Mouse (Mus musculus) myocyte (in vitro differentiated cells): ENCODE results near the gene Jakmip3. TPM values are rescaled to one million over a fixed set of nuclear protein-coding genes. Genes with fewer than 3 reads are reported as not detected.
A peak's percentile ranks its signal among the peaks of the same experiment; 100 is the strongest.

Experiments
- H3K27me3 ChIP-seq: one replicate; pipeline ENCODE4 v1.6.1; 2011; ENCODE audit not compliant: control insufficient read depth, insufficient read depth, insufficient read length
- H3K36me3 ChIP-seq: one replicate; pipeline ENCODE4 v1.6.1; 2011; ENCODE audit not compliant: control insufficient read depth, insufficient read depth
- H3K4me2 ChIP-seq: one replicate; pipeline ENCODE4 v1.6.1; 2011; ENCODE audit warnings: low read depth, control low read depth
- H3K4me3 ChIP-seq: one replicate; pipeline ENCODE4 v1.5.1; 2011; ENCODE audit warnings: mild to moderate bottlenecking, control low read depth, moderate library complexity
- H3K79me2 ChIP-seq: one replicate; pipeline ENCODE4 v1.6.1; 2011; ENCODE audit not compliant: control insufficient read depth, insufficient read depth
- H3ac ChIP-seq: one replicate; pipeline ENCODE4 v1.6.1; 2011; ENCODE audit not compliant: control insufficient read depth, insufficient read length
- CEBPB ChIP-seq: IDR thresholded peaks from 2 replicates; pipeline ENCODE4 v1.6.1; 2011; ENCODE audit warnings: mild to moderate bottlenecking, moderate library complexity; ENCODE audit not compliant: poor library complexity, insufficient read depth, severe bottlenecking
- E2F4 ChIP-seq: IDR thresholded peaks from one replicate; pipeline ENCODE4 v1.6.1; 2011; ENCODE audit warnings: mild to moderate bottlenecking, control low read depth, moderate library complexity; ENCODE audit not compliant: insufficient read depth
- MAX ChIP-seq: IDR thresholded peaks from one replicate; pipeline ENCODE4 v1.6.1; 2011; ENCODE audit warnings: low read depth, mild to moderate bottlenecking, control low read depth
- MYOD1 ChIP-seq, 3 experiments: IDR thresholded peaks; one replicate each; pipeline ENCODE4 v1.6.1; 2011; ENCODE audit warnings: control low read depth in 2 of 3, low read depth in 2 of 3, mild to moderate bottlenecking in 2 of 3, moderate library complexity in 1 of 3; ENCODE audit not compliant: insufficient read length in 2 of 3, control insufficient read depth in 1 of 3
- MYOG ChIP-seq, 3 experiments: IDR thresholded peaks; one replicate each; pipeline ENCODE4 v1.6.1; 2011; ENCODE audit warnings: control low read depth in 2 of 3, low read depth in 2 of 3, mild to moderate bottlenecking in 2 of 3; ENCODE audit not compliant: insufficient read length in 2 of 3, control insufficient read depth in 1 of 3, insufficient read depth in 1 of 3
- POLR2A ChIP-seq: IDR thresholded peaks from one replicate; pipeline ENCODE4 v1.6.1; 2011; ENCODE audit warnings: low read depth, mild to moderate bottlenecking, control low read depth, moderate library complexity; ENCODE audit not compliant: insufficient read length
- POLR2AphosphoS2 ChIP-seq: IDR thresholded peaks from one replicate; pipeline ENCODE4 v1.6.1; 2011; ENCODE audit warnings: low read depth, control low read depth; ENCODE audit not compliant: insufficient read length
- REST ChIP-seq: IDR thresholded peaks from one replicate; pipeline ENCODE4 v1.6.1; 2011; ENCODE audit warnings: mild to moderate bottlenecking, control low read depth, moderate library complexity; ENCODE audit not compliant: insufficient read depth, insufficient read length
- SRF ChIP-seq: IDR thresholded peaks from one replicate; pipeline ENCODE4 v1.6.1; 2011; ENCODE audit warnings: low read depth; ENCODE audit not compliant: control insufficient read depth, insufficient read length
- TCF12 ChIP-seq: IDR thresholded peaks from one replicate; pipeline ENCODE4 v1.6.1; 2011; ENCODE audit warnings: mild to moderate bottlenecking, control low read depth; ENCODE audit not compliant: poor library complexity, insufficient read depth, severe bottlenecking
- TCF3 ChIP-seq: IDR thresholded peaks from one replicate; pipeline ENCODE4 v1.6.1; 2011; ENCODE audit warnings: low read depth, control low read depth; ENCODE audit not compliant: insufficient read length
- USF1 ChIP-seq: IDR thresholded peaks from one replicate; pipeline ENCODE4 v1.6.1; 2011; ENCODE audit warnings: low read depth, mild to moderate bottlenecking, control low read depth, moderate library complexity
- polyA plus RNA-seq: library from polyadenylated mRNA; unstranded; fragments of >200 nt; fragmentation: generic; extraction: Trizol; gene quantifications from one replicate; pipeline ENCODE4 v1.2.1, GENCODE M21; 2012; ENCODE audit warnings: missing spikeins

The Jakmip3 gene
- polyA plus RNA-seq, 1 experiment, result 0.01 TPM

- Histone ChIP-seq H3K4me2 (no peak overlapping the region), H3K27me3 (peaks cover 7% of the 10 kb centered on the region), H3K36me3 (no peaks in the 10 kb centered on the region), H3ac (no peak overlapping the region), H3K4me3 (no peak overlapping the region), H3K79me2 (peaks cover 3% of the 10 kb centered on the region)
- TF ChIP-seq POLR2A, result no peak
- TF ChIP-seq REST, result no peak
- no peak for TF ChIP-seq POLR2AphosphoS2
- no peak for TF ChIP-seq MYOG (IDR thresholded peaks at IDR 0.05; ENCODE audit: control insufficient read depth in 1 of 3, insufficient read depth in 1 of 3, insufficient read length in 2 of 3, low read depth in 2 of 3)
- no peak for TF ChIP-seq USF1
- no peak for TF ChIP-seq TCF3
- TF ChIP-seq MYOD1 (IDR thresholded peaks at IDR 0.05; ENCODE audit: control insufficient read depth in 1 of 3, insufficient read length in 2 of 3, low read depth in 2 of 3), result no peak
- no peak for TF ChIP-seq MAX
- TF ChIP-seq E2F4, result no peak
- TF ChIP-seq TCF12, result no peak
- TF ChIP-seq SRF, result no peak
Observed at GRCm38 (mm10) chr7:138913616-138914015, 26.9 kb upstream of the Jakmip3 start.

GRCm38 (mm10) chr7:138919156-138919944, 21.2 kb upstream of the Jakmip3 start:
- Histone ChIP-seq H3K27me3 (peaks cover 11% of the 10 kb centered on the region), H3K4me2 (peak overlapping the region; percentile 75), H3K4me3 (peak overlapping the region; percentile 4), H3K36me3 (no peaks in the 10 kb centered on the region), H3ac (no peak overlapping the region), H3K79me2 (no peaks in the 10 kb centered on the region)
- no peak for TF ChIP-seq E2F4
- no peak for TF ChIP-seq MAX
- no peak for TF ChIP-seq TCF3
- TF ChIP-seq SRF, result no peak
- no peak for TF ChIP-seq TCF12
- TF ChIP-seq POLR2A, result no peak
- no peak for TF ChIP-seq USF1
- TF ChIP-seq REST, result no peak
- no peak for TF ChIP-seq POLR2AphosphoS2
- TF ChIP-seq MYOD1 (IDR thresholded peaks at IDR 0.05; ENCODE audit: control insufficient read depth in 1 of 3, insufficient read length in 2 of 3, low read depth in 2 of 3), result no peak
- TF ChIP-seq CEBPB, result no peak
- TF ChIP-seq MYOG (IDR thresholded peaks at IDR 0.05; ENCODE audit: control insufficient read depth in 1 of 3, insufficient read depth in 1 of 3, insufficient read length in 2 of 3, low read depth in 2 of 3), result no peak

- Histone ChIP-seq H3K4me3 (no peak overlapping the region), H3K36me3 (no peaks in the 10 kb centered on the region), H3K4me2 (no peak overlapping the region), H3ac (no peak overlapping the region), H3K27me3 (peaks cover 5% of the 10 kb centered on the region), H3K79me2 (no peaks in the 10 kb centered on the region)
- TF ChIP-seq E2F4, result no peak
- no peak for TF ChIP-seq MAX
- no peak for TF ChIP-seq CEBPB
- no peak for TF ChIP-seq TCF3
- no peak for TF ChIP-seq SRF
- TF ChIP-seq USF1, result no peak
- TF ChIP-seq POLR2A, result no peak
- no peak for TF ChIP-seq TCF12
- TF ChIP-seq MYOD1 (IDR thresholded peaks at IDR 0.05; ENCODE audit: control insufficient read depth in 1 of 3, insufficient read length in 2 of 3, low read depth in 2 of 3), result no peak
- no peak for TF ChIP-seq MYOG (IDR thresholded peaks at IDR 0.05; ENCODE audit: control insufficient read depth in 1 of 3, insufficient read depth in 1 of 3, insufficient read length in 2 of 3, low read depth in 2 of 3)
- no peak for TF ChIP-seq POLR2AphosphoS2
- TF ChIP-seq REST, result no peak
Observed at GRCm38 (mm10) chr7:138921611-138922010, 18.9 kb upstream of the Jakmip3 start.

GRCm38 (mm10) chr7:138923756-138924425, 16.6 kb upstream of the Jakmip3 start:
- H3K27me3 ChIP-seq, result peaks cover 5% of the 10 kb centered on the region
- no peak overlapping the region for H3ac ChIP-seq
- no peak for TF ChIP-seq MAX
- TF ChIP-seq E2F4, result no peak
- TF ChIP-seq CEBPB, result no peak
- no peak for TF ChIP-seq TCF12
- no peak for TF ChIP-seq POLR2AphosphoS2
- H3K36me3 ChIP-seq, result no peaks in the 10 kb centered on the region
- no peaks in the 10 kb centered on the region for H3K79me2 ChIP-seq
- no peak overlapping the region for H3K4me2 ChIP-seq
- H3K4me3 ChIP-seq, result no peak overlapping the region
